Mouse (Mus musculus) hindbrain, embryonic 16.5 days (tissue): ENCODE measurements around the gene Smarcd1. TPM values are rescaled to one million over a fixed set of nuclear protein-coding genes. Genes with fewer than 3 reads are reported as not detected.

Experiments
- ATAC-seq: fragments of 200-750 bp; cut with Nextera tagmentation; 2 replicates; pipeline ENCODE4 v1.8.0; 2017; ENCODE audit warnings: moderate TSS enrichment, moderate library complexity
- H3K27ac ChIP-seq: fragments of 300-500 bp; sonication (generic); 2 replicates; pipeline ENCODE4 v1.5.1; 2014; ENCODE audit warnings: low read depth, mild to moderate bottlenecking, control low read depth, low read length, moderate library complexity
- H3K27me3 ChIP-seq: fragments of 300-500 bp; sonication (generic); replicated peaks from 2 replicates; pipeline ENCODE4 v1.6.1; 2014; ENCODE audit warnings: low read length; ENCODE audit not compliant: control insufficient read depth, insufficient read depth
- H3K36me3 ChIP-seq: fragments of 300-500 bp; sonication (generic); 2 replicates; pipeline ENCODE4 v1.6.1; 2014; ENCODE audit warnings: mild to moderate bottlenecking, low read length, moderate library complexity, mixed read lengths; ENCODE audit not compliant: control insufficient read depth, insufficient read depth
- H3K4me1 ChIP-seq: fragments of 300-500 bp; sonication (generic); 2 replicates; pipeline ENCODE4 v1.6.1; 2014; ENCODE audit warnings: low read depth, low read length; ENCODE audit not compliant: control insufficient read depth, insufficient read depth
- H3K4me2 ChIP-seq: fragments of 300-500 bp; sonication (generic); 2 replicates; pipeline ENCODE4 v1.6.1; 2014; ENCODE audit warnings: mild to moderate bottlenecking, low read length, control low read depth, moderate library complexity
- H3K4me3 ChIP-seq: fragments of 300-500 bp; sonication (generic); 2 replicates; pipeline ENCODE4 v1.5.1; 2014; ENCODE audit warnings: mild to moderate bottlenecking, low read length, control low read depth, moderate library complexity
- H3K9ac ChIP-seq: fragments of 300-500 bp; sonication (generic); 2 replicates; pipeline ENCODE4 v1.6.1; 2014; ENCODE audit warnings: low read depth, mild to moderate bottlenecking, control low read depth, low read length, moderate library complexity
- H3K9me3 ChIP-seq: fragments of 300-500 bp; sonication (generic); 2 replicates; pipeline ENCODE4 v1.6.1; 2014; ENCODE audit warnings: mild to moderate bottlenecking, low read length, moderate library complexity; ENCODE audit not compliant: control insufficient read depth
- WGBS: fragments of 180-500 bp; shearing (Covaris S2); extraction: QIAGEN DNeasy Blood & Tissue Kit; methylation state at CpG from one replicate; pipeline ENCODE4 v1.1.7; 2014; 5-methylcytosine and 5-hydroxymethylcytosine counted together
- polyA plus RNA-seq: library from polyadenylated mRNA; unstranded; fragments of >200 nt; fragmentation: Nextera tagmentation; extraction: Ambion mirVana; gene quantifications from 2 replicates; pipeline ENCODE4 v1.2.1, GENCODE M21; 2015

Gene Smarcd1
- polyA plus RNA-seq, 1 experiment from 2014 or later = 71.7 TPM

DNA sequence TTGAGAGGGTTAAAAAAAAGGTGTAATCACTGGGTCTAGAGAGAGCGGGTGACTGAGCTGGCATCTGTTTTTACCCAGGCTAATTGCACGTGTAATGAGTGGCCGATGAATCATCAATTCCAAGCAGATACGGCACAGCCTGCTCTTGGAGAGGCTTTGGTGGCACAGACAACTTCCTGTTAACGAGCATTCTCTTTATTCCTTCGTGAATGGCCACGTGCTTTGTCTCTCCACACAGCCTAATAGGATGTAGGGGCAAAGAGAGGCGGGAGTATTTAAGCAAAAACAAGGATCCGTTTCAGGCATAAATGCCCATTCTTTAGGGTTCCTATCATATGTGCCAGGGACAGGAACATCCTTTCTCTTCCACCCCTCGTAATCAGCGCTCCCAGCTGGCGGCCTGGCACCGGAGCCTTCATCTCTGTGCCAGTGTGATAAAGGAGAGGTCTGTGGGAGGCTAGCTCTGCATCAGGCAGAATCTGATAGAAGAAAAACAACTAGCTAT is 13.5 kb downstream of the Smarcd1 start:
- no peaks in the 10 kb centered on the region for H3K9me3 ChIP-seq
- 41% methylated on average over 13 of the region's 13 CpGs for WGBS
- H3K9ac ChIP-seq = no peak overlapping the region; the same call in 1 of the 2 replicates
- H3K27ac ChIP-seq = peak overlapping the region; percentile 64
- peaks cover 37% of the 10 kb centered on the region for H3K36me3 ChIP-seq
- no peak overlapping the region for H3K4me3 ChIP-seq
- peak; percentile 51 for ATAC-seq
- H3K4me2 ChIP-seq = no peak overlapping the region
- H3K4me1 ChIP-seq = peaks cover 20% of the 10 kb centered on the region
- no peaks in the 10 kb centered on the region for H3K27me3 ChIP-seq

GRCm38 (mm10) chr15:99715982-99716746 is 14.2 kb downstream of the Smarcd1 start:
- Histone ChIP-seq H3K4me3 (no peak overlapping the region), H3K4me1 (peaks cover 20% of the 10 kb centered on the region), H3K36me3 (peaks cover 30% of the 10 kb centered on the region), H3K4me2 (no peak overlapping the region), H3K27me3 (no peaks in the 10 kb centered on the region), H3K27ac (peak overlapping the region; percentile 64), H3K9ac (peak overlapping the region; percentile 3; the same call in 1 of the 2 replicates), H3K9me3 (no peaks in the 10 kb centered on the region)
- WGBS = 62% methylated on average over 11 of the region's 11 CpGs
- peak; percentile 21 for ATAC-seq

- Histone ChIP-seq H3K4me1 (peaks cover 20% of the 10 kb centered on the region), H3K27ac (no peak overlapping the region), H3K4me3 (no peak overlapping the region), H3K27me3 (no peaks in the 10 kb centered on the region), H3K36me3 (peaks cover 24% of the 10 kb centered on the region), H3K9me3 (no peaks in the 10 kb centered on the region), H3K9ac (no peak overlapping the region), H3K4me2 (no peak overlapping the region)
- no peak for ATAC-seq
- WGBS = 85% methylated on average over 12 of the region's 12 CpGs
Observed at GRCm38 (mm10) chr15:99716814-99717213, 14.9 kb downstream of the Smarcd1 start.

GRCm38 (mm10) chr15:99717386-99718334 is 15.7 kb downstream of the Smarcd1 start, which contains the start of gene Gpd1:
TSS of gene Gpd1 (plus strand) at chr15:99717515.
- Histone ChIP-seq H3K9me3 (no peaks in the 10 kb centered on the region), H3K9ac (peak within 1 kb of the TSS; percentile 41), H3K27ac (peak within 1 kb of the TSS; percentile 31), H3K36me3 (peaks cover 15% of the 10 kb centered on the region), H3K4me2 (no peak within 1 kb of the TSS; the same call in 1 of the 2 replicates), H3K4me1 (peaks cover 20% of the 10 kb centered on the region), H3K4me3 (no peak within 1 kb of the TSS), H3K27me3 (no peaks in the 10 kb centered on the region)
- WGBS = 54% methylated on average over 26 of the region's 26 CpGs
- ATAC-seq = peak; percentile 28; the same call in 1 of the 2 replicates

GRCm38 (mm10) chr15:99718461-99719021 is 16.6 kb downstream of the Smarcd1 start:
- Histone ChIP-seq H3K9ac (no peak overlapping the region), H3K36me3 (peaks cover 9% of the 10 kb centered on the region), H3K27me3 (no peaks in the 10 kb centered on the region), H3K4me1 (peaks cover 24% of the 10 kb centered on the region), H3K9me3 (no peaks in the 10 kb centered on the region), H3K4me2 (no peak overlapping the region), H3K4me3 (no peak overlapping the region), H3K27ac (no peak overlapping the region)
- ATAC-seq = no peak
- 80% methylated on average over 9 of the region's 9 CpGs for WGBS

- WGBS = 88% methylated on average over 8 of the region's 8 CpGs
- Histone ChIP-seq H3K4me3 (no peak overlapping the region), H3K4me1 (peaks cover 37% of the 10 kb centered on the region)
Observed at GRCm38 (mm10) chr15:99719865-99720264, 17.9 kb downstream of the Smarcd1 start.

DNA sequence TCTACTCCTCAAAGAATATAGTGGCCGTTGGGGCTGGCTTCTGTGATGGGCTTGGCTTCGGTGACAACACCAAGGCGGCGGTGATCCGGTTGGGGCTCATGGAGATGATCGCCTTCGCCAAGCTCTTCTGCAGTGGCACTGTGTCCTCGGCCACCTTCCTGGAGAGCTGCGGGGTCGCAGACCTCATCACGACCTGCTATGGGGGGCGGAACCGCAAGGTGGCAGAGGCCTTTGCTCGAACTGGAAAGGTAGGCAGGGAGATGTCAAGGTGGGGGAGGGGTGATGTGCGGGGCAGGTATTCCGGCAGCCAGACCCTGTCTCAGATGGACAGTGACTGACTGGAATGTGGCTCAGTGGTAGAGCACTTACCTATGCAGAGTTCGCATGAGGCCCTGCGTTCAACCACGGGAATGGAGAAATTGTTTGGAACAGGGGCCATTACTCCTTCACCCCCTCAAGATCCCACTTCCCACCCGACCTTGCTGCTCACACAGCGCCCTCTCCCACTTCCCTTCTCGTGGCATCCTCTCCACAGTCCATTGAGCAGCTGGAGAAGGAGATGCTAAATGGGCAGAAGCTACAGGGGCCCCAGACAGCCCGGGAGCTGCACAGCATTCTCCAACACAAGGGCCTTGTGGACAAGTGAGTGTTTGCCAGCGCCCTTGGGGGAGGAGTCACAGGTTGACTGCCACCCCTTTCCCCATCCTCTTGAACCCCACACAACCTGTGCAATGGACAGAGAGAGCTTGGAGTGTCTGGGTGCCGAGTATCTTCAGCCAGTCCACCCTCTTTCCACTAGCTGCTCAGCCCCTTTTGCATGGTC is 20.2 kb downstream of the Smarcd1 start:
- Histone ChIP-seq H3K9ac (no peak overlapping the region), H3K4me2 (no peak overlapping the region), H3K36me3 (0 out of 2 replicates have a peak, but pooled peaks cover 3% of the 10 kb centered on the region), H3K27me3 (no peaks in the 10 kb centered on the region), H3K27ac (no peak overlapping the region), H3K9me3 (no peaks in the 10 kb centered on the region), H3K4me1 (peaks cover 32% of the 10 kb centered on the region), H3K4me3 (no peak overlapping the region)
- ATAC-seq = no peak
- WGBS = 86% methylated on average over 25 of the region's 25 CpGs

More at GRCm38 (mm10) chr15:99719865-99720264, 17.9 kb downstream of the Smarcd1 start:
- H3K4me2 ChIP-seq = no peak overlapping the region
- H3K9me3 ChIP-seq = no peaks in the 10 kb centered on the region
- 0 out of 2 replicates have a peak, but pooled peaks cover 3% of the 10 kb centered on the region for H3K36me3 ChIP-seq
- H3K27me3 ChIP-seq = no peaks in the 10 kb centered on the region
- ATAC-seq = no peak
- H3K27ac ChIP-seq = no peak overlapping the region
- H3K9ac ChIP-seq = no peak overlapping the region

GRCm38 (mm10) chr15:99723120-99723514 is 21.2 kb downstream of the Smarcd1 start:
- peaks cover 8% of the 10 kb centered on the region; the same call in 1 of the 2 replicates for H3K36me3 ChIP-seq
- no peak overlapping the region; the same call in 1 of the 2 replicates for H3K4me2 ChIP-seq
- no peak overlapping the region for H3K4me3 ChIP-seq
- no peaks in the 10 kb centered on the region for H3K27me3 ChIP-seq
- no peak overlapping the region for H3K9ac ChIP-seq
- H3K9me3 ChIP-seq = no peaks in the 10 kb centered on the region
- H3K27ac ChIP-seq = peak overlapping the region; percentile 62
- ATAC-seq = no peak
- H3K4me1 ChIP-seq = peaks cover 25% of the 10 kb centered on the region
- 55% methylated on average over 10 of the region's 10 CpGs for WGBS
